Mouse (Mus musculus): Measurements from ENCODE around the gene Ptafr.
"Not testable (repeated sequence)": the region's sequence is repeated elsewhere in the genome, so short reads cannot be mapped to it uniquely, and the experiment has no call there.

Gene Ptafr

GRCm38 (mm10) chr4:132555550-132555949 lies 8.3 kb upstream of the Ptafr start:
- not testable (repeated sequence) for DNase-seq (ENCODE audit: low spot score)

DNA sequence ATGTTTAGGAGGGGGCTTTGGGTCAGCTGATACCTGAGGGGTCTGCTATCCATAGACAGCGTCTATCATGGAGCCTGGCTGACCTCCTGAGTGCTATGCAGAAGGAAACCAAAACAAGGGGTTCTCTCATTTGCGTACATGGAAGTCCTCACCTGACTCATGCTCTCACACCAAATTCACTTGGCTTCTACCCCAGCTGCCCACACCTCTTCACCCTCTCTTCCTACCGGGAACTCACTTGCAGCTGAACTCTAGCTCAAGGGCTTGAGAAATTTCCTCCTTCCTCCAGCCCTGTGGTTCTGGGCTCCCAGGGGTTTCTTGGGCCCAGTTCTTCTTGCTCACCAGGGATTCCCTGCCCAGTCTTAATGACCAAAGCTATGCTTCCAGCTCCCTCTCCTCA lies 606 bp upstream of the Ptafr start:
- DNase-seq (ENCODE audit: low spot score) = no peak

GRCm38 (mm10) chr4:132565089-132565747 lies 1.4 kb downstream of the Ptafr start:
- no peak for DNase-seq (ENCODE audit: low spot score)

DNA sequence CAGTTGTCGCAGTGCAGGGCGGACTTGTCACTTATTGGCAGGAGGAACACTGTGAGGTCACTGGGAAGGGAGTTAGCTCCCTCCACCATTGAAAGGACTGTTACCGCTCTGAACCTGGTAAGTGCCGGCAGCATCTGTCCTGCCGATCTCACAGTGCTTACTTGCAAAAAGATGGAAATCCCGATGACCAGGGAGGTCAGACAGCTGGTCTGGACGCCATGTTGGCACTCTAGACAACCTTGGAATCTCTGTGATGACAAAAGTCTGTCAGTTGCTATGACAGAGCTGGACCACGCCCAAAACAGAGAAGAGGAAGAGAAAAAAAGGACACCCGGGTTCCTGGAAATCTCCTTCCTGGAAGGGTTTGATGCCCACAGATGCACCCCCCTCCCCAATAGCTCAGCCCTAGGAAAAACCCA lies 3.5 kb downstream of the Ptafr start:
- no peak for DNase-seq (ENCODE audit: low spot score)

- no peak for DNase-seq (ENCODE audit: low spot score)
Observed at GRCm38 (mm10) chr4:132569115-132569514, 5.2 kb downstream of the Ptafr start.

DNA sequence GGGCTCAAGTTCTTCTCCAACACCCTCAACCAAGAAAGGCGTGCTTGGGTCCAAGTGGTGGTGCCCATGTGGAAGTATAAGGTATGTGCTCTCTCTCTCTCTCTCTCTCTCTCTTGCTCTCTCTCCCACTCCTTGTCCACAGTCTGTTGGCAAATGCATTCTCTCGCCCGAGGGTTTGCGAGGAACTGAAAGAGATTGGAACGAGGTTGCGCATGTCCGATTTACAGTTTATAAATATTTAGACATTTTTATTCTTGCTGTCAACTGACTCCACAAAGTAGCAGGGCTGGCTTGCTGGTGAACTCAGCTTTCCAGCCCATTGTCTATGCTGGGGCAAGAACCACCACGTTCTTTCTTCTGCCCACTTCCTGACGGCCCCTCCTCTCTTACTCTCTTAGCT lies 7.3 kb downstream of the Ptafr start:
- DNase-seq (ENCODE audit: low spot score) = no peak

DNA sequence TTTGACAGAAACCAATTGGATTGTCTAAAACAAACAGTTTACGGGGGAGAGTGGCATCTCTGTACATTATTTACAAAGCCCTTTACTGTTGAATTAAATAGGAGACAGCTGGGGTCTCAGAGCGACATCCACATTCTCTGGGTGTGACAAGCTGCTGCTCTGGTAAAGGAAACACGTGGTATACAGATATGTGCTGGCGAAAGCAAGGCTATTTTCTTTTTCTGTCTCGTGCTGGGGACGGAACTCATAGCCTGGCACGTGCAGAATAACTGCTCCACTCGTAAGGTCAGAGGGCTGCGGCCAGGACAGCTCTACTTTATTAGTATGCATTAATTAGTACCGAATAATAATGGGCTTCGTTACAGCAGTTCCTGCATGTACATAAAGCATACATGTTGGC lies 9.5 kb downstream of the Ptafr start:
- DNase-seq (ENCODE audit: low spot score) = no peak

- no peak for DNase-seq (ENCODE audit: low spot score)
Observed at GRCm38 (mm10) chr4:132574809-132575347, 11.0 kb downstream of the Ptafr start.

DNA sequence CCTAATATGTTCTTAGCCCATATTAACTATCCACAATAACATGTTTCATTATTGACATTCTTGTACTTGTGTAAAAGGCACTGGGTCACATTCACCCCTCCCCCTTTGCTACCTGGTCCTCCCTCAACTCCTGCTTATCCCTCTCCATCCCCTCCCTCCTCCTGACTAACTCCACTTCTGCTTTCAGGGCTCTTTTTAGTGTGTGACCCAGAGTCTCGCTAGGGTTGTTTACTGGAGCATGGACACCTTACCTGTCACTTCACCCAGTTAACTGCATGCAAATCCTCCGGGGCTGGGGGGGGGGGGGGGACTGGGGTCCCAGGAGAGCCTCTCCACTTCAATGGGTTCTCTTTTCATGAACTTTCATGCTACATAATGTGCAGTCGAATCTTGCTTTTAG lies 19.9 kb downstream of the Ptafr start:
- DNase-seq (ENCODE audit: low spot score) = no peak

GRCm38 (mm10) chr4:132584975-132585374 lies 21.1 kb downstream of the Ptafr start:
- DNase-seq (ENCODE audit: low spot score) = no peak

DNA sequence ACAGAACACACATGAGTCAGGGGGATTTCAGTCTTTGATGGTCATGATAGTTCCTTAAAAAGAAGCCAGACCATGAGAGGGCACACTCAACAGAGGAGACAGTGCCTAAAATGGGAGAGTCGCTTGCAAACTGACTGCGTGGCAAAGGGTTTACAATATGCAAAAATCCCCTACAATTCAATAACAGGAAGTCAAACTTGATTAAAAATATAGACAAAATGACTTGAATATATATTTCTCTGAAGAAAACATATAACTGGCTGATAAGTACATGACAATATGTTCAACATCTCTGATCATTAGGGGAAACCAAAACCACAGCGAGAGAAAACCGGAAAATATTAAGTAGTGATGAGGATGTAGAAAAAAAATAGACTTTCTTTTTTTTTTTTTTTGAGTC lies 22.4 kb downstream of the Ptafr start:
- DNase-seq (ENCODE audit: low spot score) = no peak

GRCm38 (mm10) chr4:132588512-132588911 lies 24.6 kb downstream of the Ptafr start:
- no peak for DNase-seq (ENCODE audit: low spot score)

DNA sequence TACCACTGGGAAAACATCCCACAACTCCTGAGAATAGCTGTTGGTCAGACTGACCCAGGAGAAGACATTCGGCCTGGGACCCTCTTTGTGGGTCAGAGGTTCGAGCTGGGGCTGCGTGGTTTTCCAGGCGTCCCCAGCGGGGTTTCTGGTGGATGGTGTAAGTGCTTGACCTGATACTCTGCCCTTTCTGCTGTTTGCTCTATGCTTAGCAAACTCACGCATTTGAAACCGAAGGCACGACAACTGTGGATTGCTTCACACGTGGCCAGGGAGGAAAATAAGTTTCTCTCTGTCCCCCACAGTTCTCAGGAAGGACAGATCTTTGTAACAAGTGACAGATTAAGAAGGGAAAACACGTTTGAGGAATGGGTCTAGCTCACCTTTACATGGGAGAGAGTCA lies 26.8 kb downstream of the Ptafr start:
- DNase-seq (ENCODE audit: low spot score) = no peak

DNA sequence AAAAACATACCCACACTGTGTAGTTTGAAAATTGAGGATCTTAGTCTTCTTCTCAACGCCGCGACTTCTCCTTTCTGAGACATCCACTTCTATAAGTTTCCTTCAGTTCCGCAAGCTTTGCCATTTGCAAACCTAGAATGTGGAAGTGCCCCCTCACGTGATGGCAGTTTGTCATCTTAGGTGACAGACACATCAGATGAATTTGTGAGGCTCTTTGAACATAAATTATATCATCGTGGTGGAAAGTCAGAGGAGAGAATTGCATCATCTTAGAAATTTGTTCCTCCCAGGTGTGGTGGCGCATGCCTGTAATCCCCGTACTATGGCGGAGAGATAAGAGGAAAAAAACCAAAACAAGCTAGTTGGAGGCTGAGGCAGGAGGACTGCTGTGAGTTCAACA lies 29.1 kb downstream of the Ptafr start:
- no peak for DNase-seq (ENCODE audit: low spot score)

DNA sequence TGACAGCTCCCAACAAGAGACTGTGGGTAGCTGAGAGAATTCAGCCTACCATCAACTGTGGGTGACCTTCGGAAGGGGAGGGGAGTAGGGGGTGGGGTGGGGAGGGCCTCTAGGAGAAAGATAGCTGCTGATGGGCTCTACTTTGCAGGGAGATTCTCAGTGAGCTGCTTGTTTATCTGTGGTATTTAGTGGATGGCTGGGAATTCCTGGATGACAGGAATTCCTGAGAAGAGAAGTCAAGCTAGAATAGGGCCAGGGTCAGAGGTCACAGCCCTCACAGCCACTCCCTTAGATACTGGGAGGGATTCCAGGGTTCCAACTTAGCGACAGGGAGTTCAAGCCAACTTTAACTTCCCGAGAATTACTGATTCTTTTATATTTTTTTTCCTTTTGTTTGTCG lies 30.3 kb downstream of the Ptafr start:
- DNase-seq (ENCODE audit: low spot score) = no peak

DNA sequence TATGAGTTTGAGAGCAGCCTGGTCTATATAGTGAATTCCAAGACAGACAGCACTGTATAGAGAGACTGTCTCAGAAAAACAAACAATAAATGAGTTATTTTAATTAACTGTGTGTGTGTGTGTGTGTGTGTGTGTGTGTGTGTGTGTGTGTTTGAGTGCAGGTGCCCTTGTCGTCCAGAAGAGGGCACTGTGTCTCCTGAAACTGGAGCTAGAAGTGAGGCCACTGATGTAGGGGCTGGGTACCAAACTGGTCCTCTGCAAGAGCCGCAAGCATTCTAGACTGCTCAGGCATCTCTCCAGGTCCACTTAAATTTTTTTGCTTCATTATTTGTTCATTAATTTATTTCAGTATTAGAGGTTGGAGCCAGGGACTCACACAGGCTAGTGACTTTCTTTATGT lies 35.0 kb downstream of the Ptafr start:
- no peak for DNase-seq (ENCODE audit: low spot score)

- DNase-seq (ENCODE audit: low spot score) = no peak
Observed at GRCm38 (mm10) chr4:132599764-132600163, 35.9 kb downstream of the Ptafr start.

DNA sequence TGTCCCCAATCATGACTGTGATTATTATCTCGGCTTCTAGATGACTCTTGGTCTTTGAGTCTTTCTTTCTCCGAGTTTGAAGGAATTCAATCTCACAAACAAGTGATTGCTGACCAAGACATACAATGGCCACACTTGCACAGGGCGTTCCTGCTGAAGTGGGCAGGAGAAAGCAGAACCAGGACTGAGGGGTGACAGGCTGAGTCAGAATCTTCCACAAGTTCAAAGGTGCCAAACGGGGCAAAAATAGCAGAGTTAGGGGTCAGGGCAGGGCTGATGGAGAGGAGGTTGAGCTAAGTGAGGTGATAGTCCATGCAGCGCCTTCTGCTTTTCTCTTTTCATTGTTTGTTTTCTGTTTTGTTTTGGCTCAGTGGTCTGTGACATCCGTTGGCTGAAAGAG lies 36.6 kb downstream of the Ptafr start:
- DNase-seq (ENCODE audit: low spot score) = no peak

DNA sequence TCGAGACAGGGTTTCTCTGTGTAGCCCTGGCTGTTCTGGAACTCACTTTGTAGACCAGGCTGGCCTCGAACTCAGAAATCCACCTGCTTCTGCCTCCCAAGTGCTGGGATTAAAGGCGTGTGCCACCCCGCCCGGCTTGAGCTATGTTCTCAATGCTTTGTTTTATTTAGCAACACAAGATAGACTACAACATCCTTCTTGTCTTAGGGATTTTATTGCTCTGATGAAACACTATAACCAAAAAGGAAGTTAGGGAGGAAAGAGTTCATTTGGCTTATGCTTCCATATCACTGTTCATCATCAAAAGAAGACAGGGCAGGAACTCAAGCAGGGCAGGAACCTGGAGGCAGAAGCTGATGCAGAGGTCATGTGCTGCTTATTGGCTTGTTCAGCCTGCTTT lies 37.4 kb downstream of the Ptafr start:
- not testable (repeated sequence) for DNase-seq (ENCODE audit: low spot score)

GRCm38 (mm10) chr4:132603468-132603867 lies 39.6 kb downstream of the Ptafr start:
- DNase-seq (ENCODE audit: low spot score) = no peak

DNA sequence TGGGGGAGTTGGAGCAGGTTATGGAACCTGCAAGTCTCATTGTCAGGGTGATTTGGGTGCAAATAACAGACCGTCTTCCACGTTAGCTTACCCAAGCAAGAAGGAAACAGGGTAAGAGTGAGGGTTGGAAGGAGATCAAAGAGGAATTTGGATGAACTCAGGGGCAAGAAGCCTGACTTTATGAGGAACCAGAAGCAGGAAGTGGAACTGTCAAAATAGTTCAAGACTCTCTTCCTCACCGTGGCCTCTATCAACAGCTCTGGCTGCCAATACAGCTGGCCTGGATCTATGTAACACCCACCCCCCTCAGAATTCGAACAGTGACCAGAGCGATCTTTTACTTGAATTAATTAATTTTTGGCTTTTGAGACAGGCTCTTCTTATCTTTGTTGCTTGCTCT lies 41.9 kb downstream of the Ptafr start:
- no peak for DNase-seq (ENCODE audit: low spot score)

DNA sequence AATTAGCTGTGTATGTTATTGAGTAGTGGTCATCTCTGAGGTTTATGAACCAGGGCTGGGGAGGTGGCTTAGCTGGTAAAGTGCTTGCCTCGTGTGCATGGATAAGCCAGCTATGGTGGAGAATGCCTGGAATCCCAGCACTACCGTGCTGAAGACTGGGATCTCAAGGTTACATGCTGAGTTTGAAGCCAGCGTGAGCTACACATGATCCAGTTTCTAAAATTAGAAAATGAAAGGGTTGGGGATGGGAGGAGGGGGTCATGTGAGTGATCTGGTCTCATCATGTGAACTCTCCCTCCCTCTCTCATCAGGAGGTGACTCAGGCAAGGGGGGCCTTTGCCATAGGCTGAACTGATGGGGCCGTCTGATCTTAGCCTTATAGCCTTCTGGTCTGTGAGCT lies 44.3 kb downstream of the Ptafr start:
- DNase-seq (ENCODE audit: low spot score) = no peak

- no peak for DNase-seq (ENCODE audit: low spot score)
Observed at GRCm38 (mm10) chr4:132610301-132610984, 46.6 kb downstream of the Ptafr start.

- no peak for DNase-seq (ENCODE audit: low spot score)
Observed at GRCm38 (mm10) chr4:132611320-132611719, 47.5 kb downstream of the Ptafr start.

Measured in ovary, postnatal 14 days (tissue).